Mouse (Mus musculus) embryo, embryonic 11 days (tissue): ENCODE measurements around the gene Gcdh.

Source experiments
- DNase-seq: peaks from one replicate; pipeline ENCODE4 v3.0.0-alpha.2; 2015

Gcdh gene

GRCm38 (mm10) chr8:84871376-84872308 lies 22.1 kb downstream of the Gcdh start, which contains the start of gene Syce2:
Syce2 (plus strand) TSS chr8:84872111.
- DNase-seq: peak; percentile 81

GRCm38 (mm10) chr8:84856864-84857441 lies 36.8 kb downstream of the Gcdh start, which contains the start of gene Farsa:
Farsa (plus strand) TSS chr8:84856989.
- DNase-seq: peak; percentile 98

- DNase-seq: no peak
Measured at GRCm38 (mm10) chr8:84856434-84856833, 37.3 kb downstream of the Gcdh start.

GRCm38 (mm10) chr8:84847684-84848435 lies 45.9 kb downstream of the Gcdh start:
- peak; percentile 28 for DNase-seq

- peak; percentile 100 for DNase-seq
Measured at GRCm38 (mm10) chr8:84846722-84847572, 46.8 kb downstream of the Gcdh start, which contains the start of gene Calr. Calr (minus strand) TSS chr8:84846934.

GRCm38 (mm10) chr8:84846094-84846721 lies 47.5 kb downstream of the Gcdh start:
- no peak for DNase-seq

- peak; percentile 59 for DNase-seq
Measured at GRCm38 (mm10) chr8:84845355-84846093, 48.2 kb downstream of the Gcdh start.

GRCm38 (mm10) chr8:84844397-84845070 lies 49.2 kb downstream of the Gcdh start:
- no peak for DNase-seq

- no peak for DNase-seq
Measured at GRCm38 (mm10) chr8:84841514-84841913, 52.2 kb downstream of the Gcdh start.

- peak; percentile 97 for DNase-seq
Measured at GRCm38 (mm10) chr8:84840248-84840999, 53.3 kb downstream of the Gcdh start, which contains the start of gene Rad23a. Rad23a (minus strand) TSS chr8:84840665.

- DNase-seq: no peak
Measured at GRCm38 (mm10) chr8:84839875-84840247, 53.9 kb downstream of the Gcdh start.

- no peak for DNase-seq
Measured at GRCm38 (mm10) chr8:84839411-84839810, 54.3 kb downstream of the Gcdh start.

- DNase-seq: no peak
Measured at GRCm38 (mm10) chr8:84838513-84838912, 55.2 kb downstream of the Gcdh start.

GRCm38 (mm10) chr8:84837912-84838470 lies 55.7 kb downstream of the Gcdh start:
- DNase-seq: no peak

GRCm38 (mm10) chr8:84837149-84837911 lies 56.4 kb downstream of the Gcdh start:
- DNase-seq: peak; percentile 70
